Mouse (Mus musculus): ENCODE measurements at regions not wholly inside any gene's neighbourhood (a gene's known extent, or its start where the extent isn't known, plus 50 kb on each side); places are given as distances from the start of the nearest gene placed in this dataset.

GRCm38 (mm10) chr6:36004701-36005100, 383.2 kb upstream of the Chrm2 start:
- Histone ChIP-seq H3K4me1 (replicated peaks) (no peaks in the 10 kb centered on the region), H3K36me3 (no peaks in the 10 kb centered on the region), H3K4me3 (no peak overlapping the region), H3K27me3 (ENCODE audit: insufficient read depth, poor library complexity, severe bottlenecking) (no peaks in the 10 kb centered on the region), H3K27ac (no peak overlapping the region), H3K9me3 (no peaks in the 10 kb centered on the region)
- peak; percentile 12 for DNase-seq (ENCODE audit: low spot score)
- WGBS, result 41% methylated on average over 1 of the region's 1 CpGs

DNA sequence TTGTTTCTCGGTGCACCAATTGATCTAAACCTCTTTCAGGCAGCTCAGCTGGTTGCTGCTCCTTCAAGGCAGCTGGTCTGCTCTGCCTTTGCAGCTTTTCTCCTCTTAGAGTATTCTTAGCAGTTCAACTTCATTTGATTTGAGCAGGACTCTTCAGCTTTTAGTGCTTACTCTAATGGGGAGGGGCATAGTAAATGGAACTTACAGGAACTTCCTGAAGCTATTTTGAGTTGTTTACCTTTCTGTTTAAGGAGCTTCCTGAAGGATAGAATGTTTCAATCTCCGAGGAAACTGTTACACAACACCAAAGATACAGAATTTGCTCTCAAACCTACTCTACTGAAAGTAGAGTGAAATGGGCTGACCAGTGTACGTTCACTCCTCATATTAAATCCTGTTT, 385.8 kb upstream of the Chrm2 start:
- H3K27ac ChIP-seq, result no peak overlapping the region
- no peaks in the 10 kb centered on the region for H3K4me1 ChIP-seq (replicated peaks)
- no peaks in the 10 kb centered on the region for H3K27me3 ChIP-seq (ENCODE audit: insufficient read depth, poor library complexity, severe bottlenecking)
- no peak for DNase-seq (ENCODE audit: low spot score)
- WGBS, result 78% methylated on average over 3 of the region's 3 CpGs
- H3K36me3 ChIP-seq, result no peaks in the 10 kb centered on the region
- no peaks in the 10 kb centered on the region for H3K9me3 ChIP-seq
- no peak overlapping the region for H3K4me3 ChIP-seq

DNA sequence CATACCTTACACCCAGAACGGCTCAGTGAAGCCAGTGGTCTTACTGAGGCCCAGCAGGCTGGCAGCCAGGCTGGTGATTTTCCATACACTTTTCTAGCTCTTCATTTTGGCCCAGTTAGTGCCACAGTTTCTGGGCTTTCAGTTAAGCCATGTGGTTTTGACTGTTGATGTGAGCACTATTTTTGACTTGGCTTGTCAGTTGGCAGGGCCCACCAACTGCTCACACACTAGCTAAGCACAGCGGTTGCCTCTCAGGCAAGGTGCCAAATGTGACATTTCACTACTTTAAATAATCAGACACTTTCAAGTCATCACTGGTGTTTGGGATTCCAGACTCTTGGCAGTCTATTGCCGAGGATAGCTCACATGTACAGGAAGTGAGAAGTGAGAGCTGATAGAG, 399.0 kb upstream of the Chrm2 start:
- Histone ChIP-seq H3K4me1 (replicated peaks) (no peaks in the 10 kb centered on the region), H3K27me3 (ENCODE audit: insufficient read depth, poor library complexity, severe bottlenecking) (no peaks in the 10 kb centered on the region), H3K4me3 (no peak overlapping the region), H3K9me3 (no peaks in the 10 kb centered on the region), H3K27ac (no peak overlapping the region), H3K36me3 (no peaks in the 10 kb centered on the region)
- 83% methylated on average over 3 of the region's 3 CpGs for WGBS
- no peak for DNase-seq (ENCODE audit: low spot score)

DNA sequence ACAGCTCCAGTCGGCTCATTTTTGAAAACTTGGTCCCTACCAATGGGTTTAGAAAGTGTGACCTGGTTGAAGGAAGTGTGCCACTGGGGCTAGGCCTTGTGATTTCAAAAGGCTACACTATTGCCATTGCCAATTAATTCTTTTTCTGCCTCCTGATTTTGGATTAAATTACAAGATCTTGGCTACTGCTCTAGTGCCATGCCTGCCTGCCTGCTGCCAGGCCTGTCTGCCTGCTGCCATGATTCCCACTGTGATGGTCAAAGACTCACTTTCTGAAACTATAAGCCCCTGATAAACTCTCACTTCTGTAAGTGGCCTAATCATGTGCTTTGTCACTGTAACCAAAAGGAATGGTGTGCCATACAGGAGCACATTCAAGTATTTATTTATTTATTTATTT, 400.4 kb upstream of the Mtpn start:
- H3K9me3 ChIP-seq, result no peaks in the 10 kb centered on the region
- H3K27me3 ChIP-seq (ENCODE audit: insufficient read depth, poor library complexity, severe bottlenecking), result no peaks in the 10 kb centered on the region
- H3K36me3 ChIP-seq, result no peaks in the 10 kb centered on the region
- H3K27ac ChIP-seq, result no peak overlapping the region
- no peak overlapping the region for H3K4me3 ChIP-seq
- H3K4me1 ChIP-seq (replicated peaks), result no peaks in the 10 kb centered on the region
- DNase-seq (ENCODE audit: low spot score), result no peak
- 96% methylated on average over 1 of the region's 1 CpGs for WGBS

- Histone ChIP-seq H3K36me3 (no peaks in the 10 kb centered on the region), H3K4me1 (replicated peaks) (no peaks in the 10 kb centered on the region), H3K27ac (no peak overlapping the region), H3K9me3 (no peaks in the 10 kb centered on the region), H3K4me3 (no peak overlapping the region), H3K27me3 (ENCODE audit: insufficient read depth, poor library complexity, severe bottlenecking) (no peaks in the 10 kb centered on the region)
- DNase-seq (ENCODE audit: low spot score), result no peak
Observed at GRCm38 (mm10) chr6:35924189-35924588, 384.5 kb upstream of the Mtpn start.

GRCm38 (mm10) chr6:35897990-35898389, 358.3 kb upstream of the Mtpn start:
- H3K4me3 ChIP-seq, result no peak overlapping the region
- WGBS, result 66% methylated on average over 2 of the region's 2 CpGs
- no peak overlapping the region for H3K27ac ChIP-seq
- no peaks in the 10 kb centered on the region for H3K4me1 ChIP-seq (replicated peaks)
- H3K27me3 ChIP-seq (ENCODE audit: insufficient read depth, poor library complexity, severe bottlenecking), result no peaks in the 10 kb centered on the region
- no peaks in the 10 kb centered on the region for H3K9me3 ChIP-seq
- H3K36me3 ChIP-seq, result no peaks in the 10 kb centered on the region
- DNase-seq (ENCODE audit: low spot score), result no peak

- H3K9me3 ChIP-seq, result no peaks in the 10 kb centered on the region
- no peak overlapping the region for H3K4me3 ChIP-seq
- H3K27ac ChIP-seq, result no peak overlapping the region
- no peak for DNase-seq (ENCODE audit: low spot score)
- 89% methylated on average over 2 of the region's 2 CpGs for WGBS
- no peaks in the 10 kb centered on the region for H3K36me3 ChIP-seq
- H3K4me1 ChIP-seq (replicated peaks), result no peaks in the 10 kb centered on the region
- H3K27me3 ChIP-seq (ENCODE audit: insufficient read depth, poor library complexity, severe bottlenecking), result no peaks in the 10 kb centered on the region
Observed at GRCm38 (mm10) chr6:35895692-35896091, 356.0 kb upstream of the Mtpn start.

GRCm38 (mm10) chr6:35874671-35875070, 335.0 kb upstream of the Mtpn start:
- H3K4me1 ChIP-seq (replicated peaks), result no peaks in the 10 kb centered on the region
- no peak overlapping the region for H3K27ac ChIP-seq
- H3K27me3 ChIP-seq (ENCODE audit: insufficient read depth, poor library complexity, severe bottlenecking), result no peaks in the 10 kb centered on the region
- WGBS, result 90% methylated on average over 6 of the region's 6 CpGs
- H3K4me3 ChIP-seq, result no peak overlapping the region
- H3K9me3 ChIP-seq, result no peaks in the 10 kb centered on the region
- no peaks in the 10 kb centered on the region for H3K36me3 ChIP-seq
- DNase-seq (ENCODE audit: low spot score), result no peak

GRCm38 (mm10) chr6:35871388-35871787, 331.7 kb upstream of the Mtpn start:
- no peaks in the 10 kb centered on the region for H3K9me3 ChIP-seq
- H3K4me3 ChIP-seq, result no peak overlapping the region
- DNase-seq (ENCODE audit: low spot score), result no peak
- H3K36me3 ChIP-seq, result no peaks in the 10 kb centered on the region
- 62% methylated on average over 7 of the region's 7 CpGs for WGBS
- H3K27me3 ChIP-seq (ENCODE audit: insufficient read depth, poor library complexity, severe bottlenecking), result no peaks in the 10 kb centered on the region
- no peak overlapping the region for H3K27ac ChIP-seq
- no peaks in the 10 kb centered on the region for H3K4me1 ChIP-seq (replicated peaks)

DNA sequence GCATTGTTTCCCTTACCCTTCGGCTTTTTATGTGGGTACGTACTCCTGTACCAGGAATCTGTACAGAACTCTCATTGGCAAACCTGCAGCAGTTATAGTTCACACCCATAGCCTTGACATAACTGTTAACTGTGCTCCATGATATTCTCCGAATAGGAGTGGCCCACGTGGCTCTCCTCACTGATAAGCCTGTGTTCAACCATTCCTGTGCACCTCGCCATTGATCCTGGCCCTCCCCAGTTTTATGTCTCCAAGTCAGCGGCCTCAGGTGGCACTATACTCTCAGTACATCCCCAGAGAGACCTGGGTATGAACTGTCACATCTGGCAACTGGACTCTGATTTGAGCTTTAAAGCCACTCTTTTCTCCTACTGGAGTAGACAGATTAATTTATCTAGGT, 324.5 kb upstream of the Mtpn start:
- H3K27ac ChIP-seq, result no peak overlapping the region
- H3K4me1 ChIP-seq (replicated peaks), result no peaks in the 10 kb centered on the region
- no peak overlapping the region for H3K4me3 ChIP-seq
- 90% methylated on average over 6 of the region's 6 CpGs for WGBS
- H3K36me3 ChIP-seq, result no peaks in the 10 kb centered on the region
- no peaks in the 10 kb centered on the region for H3K27me3 ChIP-seq (ENCODE audit: insufficient read depth, poor library complexity, severe bottlenecking)
- DNase-seq (ENCODE audit: low spot score), result no peak
- H3K9me3 ChIP-seq, result no peaks in the 10 kb centered on the region

GRCm38 (mm10) chr6:35853993-35854392, 314.3 kb upstream of the Mtpn start:
- Histone ChIP-seq H3K4me3 (no peak overlapping the region), H3K9me3 (no peaks in the 10 kb centered on the region), H3K36me3 (no peaks in the 10 kb centered on the region), H3K27ac (no peak overlapping the region), H3K4me1 (replicated peaks) (no peaks in the 10 kb centered on the region), H3K27me3 (ENCODE audit: insufficient read depth, poor library complexity, severe bottlenecking) (no peaks in the 10 kb centered on the region)
- WGBS, result 93% methylated on average over 5 of the region's 5 CpGs
- no peak for DNase-seq (ENCODE audit: low spot score)

GRCm38 (mm10) chr6:35816657-35817056, 277.0 kb upstream of the Mtpn start:
- no peaks in the 10 kb centered on the region for H3K9me3 ChIP-seq
- H3K36me3 ChIP-seq, result no peaks in the 10 kb centered on the region
- H3K27ac ChIP-seq, result no peak overlapping the region
- DNase-seq (ENCODE audit: low spot score), result no peak
- 0 out of 2 replicates have a peak, but pooled peaks cover 4% of the 10 kb centered on the region for H3K4me1 ChIP-seq (replicated peaks)
- no peaks in the 10 kb centered on the region for H3K27me3 ChIP-seq (ENCODE audit: insufficient read depth, poor library complexity, severe bottlenecking)
- 81% methylated on average over 16 of the region's 16 CpGs for WGBS
- H3K4me3 ChIP-seq, result no peak overlapping the region

- 77% methylated on average over 5 of the region's 5 CpGs for WGBS
- Histone ChIP-seq H3K9me3 (no peaks in the 10 kb centered on the region), H3K4me1 (replicated peaks) (0 out of 2 replicates have a peak, but pooled peaks cover 4% of the 10 kb centered on the region), H3K27me3 (ENCODE audit: insufficient read depth, poor library complexity, severe bottlenecking) (no peaks in the 10 kb centered on the region), H3K4me3 (no peak overlapping the region), H3K36me3 (no peaks in the 10 kb centered on the region), H3K27ac (no peak overlapping the region)
- no peak for DNase-seq (ENCODE audit: low spot score)
Observed at GRCm38 (mm10) chr6:35814476-35814875, 274.8 kb upstream of the Mtpn start.

GRCm38 (mm10) chr6:35805738-35806137, 266.1 kb upstream of the Mtpn start:
- H3K27me3 ChIP-seq (ENCODE audit: insufficient read depth, poor library complexity, severe bottlenecking), result no peaks in the 10 kb centered on the region
- WGBS, result 82% methylated on average over 2 of the region's 2 CpGs
- no peaks in the 10 kb centered on the region for H3K9me3 ChIP-seq
- H3K36me3 ChIP-seq, result no peaks in the 10 kb centered on the region
- DNase-seq (ENCODE audit: low spot score), result no peak
- no peak overlapping the region for H3K27ac ChIP-seq
- H3K4me1 ChIP-seq (replicated peaks), result no peaks in the 10 kb centered on the region
- no peak overlapping the region for H3K4me3 ChIP-seq
